Mouse (Mus musculus): ENCODE results near the gene Uhrf1.

GRCm38 (mm10) chr17:56325450-56326152 lies 22.5 kb downstream of the Uhrf1 start, which contains the start of gene Kdm4b:
- TF ChIP-seq EP300 (IDR thresholded peaks at IDR 0.05): no peak
- no peak for TF ChIP-seq CTCF (IDR thresholded peaks at IDR 0.05)

Measured in lung, postnatal 0 days (tissue).